Mouse (Mus musculus) left cerebral cortex, adult 9 months (tissue): ENCODE measurements around the gene Hs2st1.

Experiments used
- DNase-seq, 2 experiments: peaks; one replicate each; pipeline ENCODE4 v3.0.0; 2022; ENCODE audit warnings: low spot score in 2 of 2

Gene Hs2st1

GRCm38 (mm10) chr3:144553942-144554341, 16.0 kb downstream of the Hs2st1 start:
- no peak for DNase-seq

GRCm38 (mm10) chr3:144551416-144551815, 18.6 kb downstream of the Hs2st1 start:
- DNase-seq: no peak

GRCm38 (mm10) chr3:144550659-144551058, 19.3 kb downstream of the Hs2st1 start:
- DNase-seq: no peak

- no peak for DNase-seq
Observed at GRCm38 (mm10) chr3:144550036-144550435, 19.9 kb downstream of the Hs2st1 start.

GRCm38 (mm10) chr3:144548186-144548845, 21.7 kb downstream of the Hs2st1 start:
- DNase-seq: no peak

- no peak for DNase-seq
Observed at GRCm38 (mm10) chr3:144546490-144546889, 23.5 kb downstream of the Hs2st1 start.

GRCm38 (mm10) chr3:144545832-144546231, 24.1 kb downstream of the Hs2st1 start:
- DNase-seq: no peak

GRCm38 (mm10) chr3:144545152-144545551, 24.8 kb downstream of the Hs2st1 start:
- no peak for DNase-seq

GRCm38 (mm10) chr3:144541906-144542438, 28.0 kb downstream of the Hs2st1 start:
- DNase-seq: no peak

- no peak for DNase-seq
Observed at GRCm38 (mm10) chr3:144540805-144541204, 29.2 kb downstream of the Hs2st1 start.

- DNase-seq: no peak
Observed at GRCm38 (mm10) chr3:144539051-144539450, 30.9 kb downstream of the Hs2st1 start.

GRCm38 (mm10) chr3:144537078-144537855, 32.7 kb downstream of the Hs2st1 start:
- peak; percentile 27 to 42 for DNase-seq

GRCm38 (mm10) chr3:144535056-144535455, 34.9 kb downstream of the Hs2st1 start:
- DNase-seq: no peak

GRCm38 (mm10) chr3:144531023-144531422, 39.0 kb downstream of the Hs2st1 start:
- no peak for DNase-seq

GRCm38 (mm10) chr3:144527918-144528317, 42.1 kb downstream of the Hs2st1 start:
- DNase-seq: no peak

- DNase-seq: no peak
Observed at GRCm38 (mm10) chr3:144519581-144520272, 50.3 kb downstream of the Hs2st1 start.

GRCm38 (mm10) chr3:144518917-144519316, 51.1 kb downstream of the Hs2st1 start:
- no peak for DNase-seq

- no peak for DNase-seq
Observed at GRCm38 (mm10) chr3:144515286-144515685, 54.7 kb downstream of the Hs2st1 start.

GRCm38 (mm10) chr3:144514122-144514505, 55.9 kb downstream of the Hs2st1 start:
- DNase-seq: no peak

GRCm38 (mm10) chr3:144513169-144514121, 56.5 kb downstream of the Hs2st1 start:
- DNase-seq: no peak

GRCm38 (mm10) chr3:144510724-144511123, 59.3 kb downstream of the Hs2st1 start:
- DNase-seq: no peak
